Mouse (Mus musculus) spleen, adult 12 weeks (tissue): ENCODE measurements around the gene Tnr.

Experiments used
- DNase-seq: peaks from one replicate; pipeline ENCODE4 v3.0.0; 2022; ENCODE audit warnings: low spot score

Gene Tnr

DNA sequence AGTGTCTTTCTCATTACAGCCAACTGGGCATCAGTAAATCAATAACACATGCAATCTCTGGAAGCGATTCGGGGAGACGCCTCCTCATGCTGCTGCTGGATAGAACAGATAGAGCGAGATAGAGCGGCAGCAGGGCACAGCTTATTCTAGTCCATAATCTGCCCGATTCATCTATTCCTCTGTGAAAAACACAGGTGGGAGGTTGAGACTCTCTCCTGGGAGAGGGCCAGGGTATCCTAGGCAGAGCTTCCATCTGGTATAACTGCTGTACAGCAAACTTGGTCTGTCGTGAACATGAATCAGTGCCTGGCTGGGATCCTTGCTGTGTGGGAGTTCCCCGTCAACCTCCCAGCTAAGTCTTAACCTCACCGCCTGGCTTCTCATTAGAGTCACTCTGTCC lies 193.4 kb downstream of the Tnr start:
- DNase-seq: no peak

DNA sequence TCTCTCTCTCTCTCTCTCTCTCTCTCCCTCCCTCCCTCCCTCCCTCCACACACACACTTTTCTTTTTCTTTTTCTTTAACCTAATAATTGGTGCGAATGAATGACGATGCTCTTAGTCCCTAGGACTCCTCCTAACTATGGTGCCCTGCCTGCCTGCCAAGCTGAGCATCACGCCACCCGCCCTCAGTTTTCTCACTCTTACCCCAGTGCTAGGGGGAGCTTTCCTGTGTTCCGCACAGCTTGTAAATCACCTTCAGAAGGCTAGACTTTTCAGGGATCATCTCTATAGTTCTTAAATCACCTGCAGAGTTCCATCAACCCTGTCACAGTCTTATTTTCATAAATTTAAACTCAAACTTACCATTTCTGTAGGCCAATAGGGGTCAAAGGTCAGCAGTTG lies 200.2 kb downstream of the Tnr start:
- DNase-seq: no peak

DNA sequence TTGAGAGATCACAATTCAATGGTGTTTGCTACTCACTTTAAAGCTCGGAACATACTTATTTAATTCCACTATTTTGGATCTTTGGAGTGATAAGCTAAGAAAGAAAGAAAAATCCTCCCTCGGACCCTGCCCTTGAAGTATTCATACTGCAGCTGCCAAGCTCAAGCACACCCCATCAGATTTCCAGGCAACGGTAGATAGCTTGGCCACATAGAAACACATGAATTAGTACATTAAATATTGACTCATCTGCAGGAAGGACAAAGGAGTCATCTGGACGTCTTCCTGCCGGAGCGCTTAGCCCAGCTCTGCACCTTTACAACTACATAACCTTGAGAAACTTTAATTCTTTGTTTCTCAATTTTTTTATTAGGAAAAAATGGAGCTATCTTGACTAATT lies 205.7 kb downstream of the Tnr start:
- DNase-seq: no peak

DNA sequence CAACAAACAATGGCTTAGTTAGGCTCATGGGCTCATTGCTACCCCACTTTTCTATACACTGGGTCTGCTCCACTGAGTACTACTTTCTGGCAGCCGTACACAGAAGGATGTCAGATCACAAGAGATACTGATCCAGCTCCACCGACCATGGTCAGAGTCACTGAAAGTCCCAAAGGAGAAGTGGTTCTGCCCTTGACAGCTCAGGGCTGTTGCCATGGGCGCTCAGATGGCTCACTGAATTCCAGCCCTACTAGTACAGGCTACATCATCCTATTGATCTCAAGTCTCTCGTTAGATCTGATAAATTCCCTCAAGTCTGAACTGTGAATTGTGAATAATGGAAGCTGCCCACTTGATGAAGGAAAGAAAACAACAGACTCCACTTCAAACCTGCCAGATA lies 207.3 kb downstream of the Tnr start:
- no peak for DNase-seq

DNA sequence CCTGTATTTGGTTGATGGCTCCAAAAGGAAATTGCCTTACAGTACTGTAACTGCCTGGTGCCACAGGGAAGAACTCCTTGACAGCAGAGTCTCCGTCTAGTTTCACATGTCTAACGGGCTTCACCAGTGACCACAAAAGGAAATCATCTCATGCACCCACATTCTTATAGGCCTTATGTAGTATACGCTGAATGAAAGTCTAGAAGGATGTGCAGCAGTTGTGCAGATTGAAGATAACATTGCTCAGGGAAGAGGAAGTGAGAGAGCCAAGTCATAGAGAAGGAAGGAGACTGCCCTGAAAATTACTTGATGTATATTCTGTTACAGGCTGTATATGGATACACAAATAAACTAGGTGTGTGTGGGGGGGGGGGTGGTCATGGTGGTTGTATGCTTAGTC lies 211.5 kb downstream of the Tnr start:
- no peak for DNase-seq

DNA sequence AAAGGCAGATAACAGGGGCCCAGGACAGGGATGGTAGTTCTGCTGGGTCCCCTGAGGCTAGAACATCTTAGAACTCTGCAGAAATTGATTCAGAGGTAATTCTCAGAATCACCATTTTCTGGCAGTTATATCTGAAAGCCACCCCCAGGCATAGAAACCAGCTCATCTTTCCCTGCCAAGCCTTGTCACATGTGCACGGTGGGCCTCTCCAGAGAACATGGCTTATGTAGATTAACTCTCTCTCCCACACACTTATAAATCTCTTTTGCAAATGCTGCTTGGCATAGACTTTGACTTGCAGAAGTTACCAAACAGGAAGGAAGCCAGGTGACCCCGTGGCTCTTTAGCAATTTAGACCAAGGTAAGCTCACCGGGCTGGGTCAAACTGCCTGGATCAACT lies 215.9 kb downstream of the Tnr start:
- DNase-seq: no peak

DNA sequence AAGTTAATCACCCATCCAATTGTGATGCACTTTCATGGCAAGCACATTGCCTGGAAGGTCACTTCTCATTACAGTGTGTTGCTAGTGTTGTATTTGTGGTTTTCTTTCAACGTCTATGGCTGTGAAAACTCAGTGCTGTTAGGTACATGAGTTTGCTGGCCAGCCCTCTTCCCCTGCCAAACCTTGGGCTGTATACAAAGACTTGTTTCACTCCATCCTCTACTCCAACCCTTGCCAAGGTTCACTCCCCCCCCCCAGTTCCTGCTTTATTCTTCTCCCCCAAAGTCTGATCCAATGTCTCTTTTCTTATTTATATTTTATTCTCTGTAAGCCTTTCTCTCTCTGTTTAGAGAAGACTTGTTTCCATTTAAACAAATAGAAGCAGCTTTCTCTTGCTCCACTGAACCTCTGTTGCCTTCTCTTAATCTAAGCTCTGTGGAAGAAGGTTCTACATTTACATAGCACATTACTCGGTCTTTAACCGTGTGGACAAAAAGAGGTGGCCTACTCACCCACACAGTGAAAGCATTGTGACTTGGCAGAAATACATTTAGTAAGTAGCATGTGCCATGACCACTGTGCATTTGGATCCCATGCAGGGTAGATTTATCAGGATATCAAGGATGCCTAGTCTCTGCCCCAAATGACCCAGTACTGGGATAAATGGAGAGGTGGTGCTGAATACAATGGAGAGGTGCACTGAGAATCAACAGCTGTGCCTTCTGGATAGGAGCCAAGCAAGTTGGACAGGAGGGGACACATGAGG lies 217.9 kb downstream of the Tnr start:
- DNase-seq: no peak

DNA sequence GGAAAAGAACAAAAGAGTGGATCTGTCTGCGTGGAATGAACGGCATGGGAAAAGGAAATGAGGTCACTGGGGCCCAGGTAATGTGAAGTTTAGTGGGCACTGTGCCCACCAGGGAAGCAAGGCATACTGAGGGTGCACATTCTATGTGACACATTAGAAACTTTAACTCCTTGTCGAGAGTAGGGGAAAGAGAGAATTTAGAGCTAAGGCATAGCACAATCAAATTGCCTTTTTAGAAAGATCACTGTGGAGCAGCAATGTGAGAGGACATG lies 218.4 kb downstream of the Tnr start:
- no peak for DNase-seq

DNA sequence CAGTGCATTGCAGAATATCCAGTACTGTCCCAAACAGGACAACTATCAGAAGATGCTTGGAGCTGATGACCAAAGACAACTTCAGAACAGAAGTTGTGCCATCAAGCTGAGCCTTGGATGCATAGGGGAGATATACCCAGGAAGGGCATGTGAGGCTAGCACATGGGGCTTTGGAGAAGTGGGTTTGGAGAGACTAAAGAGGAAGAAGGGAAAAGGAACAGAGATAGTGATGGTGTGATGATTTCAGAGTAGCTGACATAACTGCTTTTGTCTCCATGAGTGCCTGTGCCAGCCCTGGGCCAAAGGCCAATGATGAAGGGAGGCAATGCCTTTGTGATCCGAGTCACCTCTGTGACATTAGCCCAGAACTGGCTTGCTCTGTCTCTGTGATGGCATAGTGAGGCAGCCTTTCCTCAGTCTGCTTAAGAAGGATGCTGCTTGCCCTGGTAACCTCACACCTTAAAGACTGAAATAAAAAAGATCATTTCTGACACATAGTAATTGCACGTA lies 220.2 kb downstream of the Tnr start:
- DNase-seq: no peak

DNA sequence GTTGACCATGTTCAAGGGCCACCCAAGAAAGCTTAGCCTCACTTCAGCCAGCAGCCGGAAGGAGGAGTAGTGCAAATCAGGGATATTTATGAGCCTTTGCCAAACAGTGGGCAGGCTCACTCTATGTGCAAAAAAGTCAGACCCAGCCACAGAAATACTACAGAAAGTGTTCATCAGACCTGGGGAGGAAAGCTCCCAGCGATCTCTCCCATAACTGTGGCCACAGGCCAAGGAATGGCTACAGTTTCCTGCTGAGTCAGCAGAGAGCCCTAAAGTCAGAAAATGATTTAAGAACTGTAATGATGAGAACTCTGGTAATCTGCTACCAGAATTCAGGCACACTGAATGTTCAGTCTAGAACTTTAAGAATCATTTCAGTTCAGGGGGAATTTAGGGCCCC lies 221.7 kb downstream of the Tnr start:
- DNase-seq: no peak

DNA sequence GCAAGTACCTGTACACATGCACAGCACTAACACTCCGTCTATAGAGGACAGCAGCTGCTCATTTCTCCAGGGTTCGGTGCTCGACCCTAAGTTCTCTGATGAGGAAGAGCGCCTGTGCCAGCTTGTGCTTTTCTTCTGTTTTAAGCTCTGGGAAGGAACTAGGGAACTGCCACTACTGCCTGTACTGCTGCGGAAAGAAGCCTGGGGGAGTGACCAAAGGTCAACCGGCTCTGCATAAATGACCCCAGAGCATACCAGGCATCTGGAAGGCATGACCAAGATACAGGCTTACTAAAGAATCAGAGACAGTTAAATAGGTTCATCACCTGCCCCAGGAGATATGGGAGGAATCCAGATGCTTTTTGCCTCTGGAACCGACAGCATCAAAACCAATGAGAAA lies 224.4 kb downstream of the Tnr start:
- no peak for DNase-seq

DNA sequence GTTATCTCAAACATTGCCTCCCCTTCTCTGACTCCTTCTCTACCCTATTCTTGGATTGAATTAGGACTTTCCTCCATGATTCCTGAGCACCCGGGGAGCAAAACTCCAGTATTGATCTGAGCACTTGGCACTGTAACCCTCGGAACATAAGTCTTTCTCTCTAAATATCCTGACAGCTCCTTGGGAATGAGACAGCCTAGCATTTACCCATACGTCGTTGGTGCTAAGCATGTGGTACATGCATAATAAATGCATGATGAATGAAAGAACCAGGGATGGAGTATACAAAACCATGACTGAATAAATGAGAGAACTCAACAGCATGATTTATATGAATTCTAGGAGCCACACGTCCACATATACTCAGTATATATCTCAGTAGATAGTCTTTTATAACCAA lies 226.8 kb downstream of the Tnr start:
- DNase-seq: no peak

DNA sequence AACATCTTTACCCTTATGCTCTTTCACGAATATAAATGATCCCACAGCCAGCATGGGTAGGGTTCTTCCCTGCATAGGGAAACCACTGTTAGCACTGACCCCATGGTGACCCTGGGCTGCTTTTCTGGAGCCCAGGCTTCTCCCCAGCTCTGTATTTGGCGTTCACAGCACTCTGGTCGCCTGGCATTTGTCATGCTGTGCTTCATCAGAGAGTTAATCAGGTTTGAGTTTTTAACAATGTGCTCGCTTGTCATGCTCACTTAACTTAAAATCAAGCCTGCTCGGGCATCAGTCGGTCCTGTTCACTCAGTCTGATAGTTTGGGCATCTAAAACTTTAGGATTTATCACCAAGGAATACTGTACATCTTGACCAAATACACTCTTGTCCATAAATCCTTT lies 227.3 kb downstream of the Tnr start:
- no peak for DNase-seq

DNA sequence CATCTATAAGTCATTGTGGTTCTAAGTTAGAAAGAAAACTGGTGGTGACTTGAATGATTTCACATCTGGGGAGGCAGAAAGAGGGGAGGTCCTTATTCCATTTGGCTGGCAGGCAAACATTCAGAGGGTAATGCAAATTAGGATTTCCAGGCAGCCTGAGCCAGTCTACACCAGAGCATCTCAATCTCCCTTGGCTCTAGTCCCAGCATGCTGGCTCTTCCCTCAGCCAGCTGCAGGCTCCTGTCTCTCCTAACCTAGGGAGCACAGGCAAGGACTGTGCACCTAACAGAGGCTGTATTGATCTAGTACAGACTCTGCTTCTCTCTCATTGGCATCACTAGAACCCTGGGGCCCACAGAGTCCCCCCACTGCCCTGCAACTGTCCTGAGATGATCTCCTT lies 237.4 kb downstream of the Tnr start:
- no peak for DNase-seq

DNA sequence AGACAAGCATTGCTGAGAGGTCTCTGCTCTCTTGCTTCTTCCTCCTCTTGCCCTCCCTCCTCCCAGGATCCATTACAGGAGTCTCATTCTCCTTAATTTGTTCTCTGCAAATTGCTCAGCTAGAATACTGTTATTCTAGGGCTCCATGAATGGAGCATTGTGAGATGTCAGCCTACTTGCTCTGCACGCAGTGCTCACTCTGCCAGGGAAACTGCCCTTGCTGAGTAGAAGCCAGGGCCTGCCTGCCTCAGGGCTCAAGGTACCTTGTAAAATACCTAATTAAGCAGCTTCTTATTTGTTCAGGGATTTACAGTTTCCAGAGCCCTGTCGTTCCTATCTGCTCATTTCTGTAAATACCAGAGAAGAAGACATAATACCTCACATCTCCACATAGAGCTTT lies 240.3 kb downstream of the Tnr start:
- DNase-seq: no peak

DNA sequence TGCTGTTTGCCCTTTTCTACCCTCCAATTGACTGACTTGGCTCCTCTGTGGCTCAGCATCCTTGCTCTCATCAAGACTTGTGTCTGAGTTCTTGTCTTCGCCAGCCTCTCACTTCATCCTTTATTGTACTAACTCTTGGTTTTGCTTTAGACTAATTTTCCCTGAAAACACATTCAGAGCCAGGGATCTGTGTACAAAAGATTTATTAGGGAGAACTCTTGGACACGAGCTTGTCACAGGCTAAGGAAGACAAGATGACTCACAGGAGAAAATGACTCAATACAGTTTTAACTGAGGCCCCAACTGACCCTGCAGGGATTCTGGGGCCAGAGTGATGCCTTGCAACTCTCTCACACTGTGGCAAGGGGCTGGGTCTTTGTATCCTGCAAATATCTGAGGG lies 241.3 kb downstream of the Tnr start:
- no peak for DNase-seq

DNA sequence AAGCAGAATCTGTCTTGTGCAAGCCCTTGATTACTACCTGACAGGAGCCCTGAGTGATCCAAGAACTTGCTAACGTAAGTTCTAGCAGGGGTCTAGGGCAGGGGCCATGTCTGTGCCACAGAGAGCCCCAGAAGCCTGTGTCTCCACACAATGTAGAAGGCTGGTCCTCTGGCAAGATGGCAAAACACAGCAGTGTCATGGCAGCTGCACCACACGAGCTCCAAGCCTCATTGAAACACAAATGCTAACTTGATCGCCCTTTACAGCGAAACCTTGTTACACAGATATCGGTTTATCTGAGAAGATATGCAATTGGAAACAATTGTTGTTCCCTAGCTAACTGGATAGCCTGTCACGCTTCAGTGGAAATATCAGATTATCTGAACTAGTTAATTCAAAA lies 246.4 kb downstream of the Tnr start:
- DNase-seq: no peak

DNA sequence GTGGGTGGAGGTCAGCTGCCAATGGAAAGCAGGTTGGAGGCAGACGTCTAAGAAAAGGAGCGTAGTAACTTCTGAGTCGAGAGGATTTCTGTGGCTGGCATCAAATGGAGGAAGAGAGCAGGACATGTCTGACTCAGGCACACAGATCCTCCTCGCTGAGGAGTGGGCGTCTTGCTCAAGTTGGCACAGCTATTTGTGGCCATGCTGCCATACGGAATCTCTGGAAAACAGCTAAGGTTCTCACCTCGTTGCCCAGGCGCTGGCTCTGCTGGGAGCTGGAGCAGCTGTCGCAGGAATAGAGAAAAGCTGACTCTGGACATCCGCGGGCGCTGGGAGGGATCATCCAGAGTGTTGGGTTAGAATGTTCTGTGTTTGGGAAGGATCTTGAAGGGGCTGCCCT lies 250.1 kb downstream of the Tnr start:
- no peak for DNase-seq

DNA sequence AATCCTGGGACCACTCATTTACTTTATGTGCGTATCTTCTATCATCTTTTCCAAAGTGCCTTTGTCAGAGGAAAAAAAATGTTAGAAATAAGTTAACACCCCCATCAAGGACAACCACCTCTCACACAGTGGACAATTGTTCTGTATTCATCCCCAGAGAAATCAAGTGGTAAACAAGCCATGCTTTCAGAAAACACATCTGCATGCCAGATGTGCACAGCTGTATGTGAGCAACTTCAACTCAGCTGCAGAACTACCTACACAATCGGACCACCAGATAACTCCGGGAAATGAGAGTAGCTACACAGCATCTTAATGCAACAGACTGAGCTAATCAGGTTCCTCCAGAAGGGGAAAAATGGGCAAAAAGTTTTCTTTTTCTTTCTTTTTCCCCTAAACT lies 251.6 kb downstream of the Tnr start:
- no peak for DNase-seq

DNA sequence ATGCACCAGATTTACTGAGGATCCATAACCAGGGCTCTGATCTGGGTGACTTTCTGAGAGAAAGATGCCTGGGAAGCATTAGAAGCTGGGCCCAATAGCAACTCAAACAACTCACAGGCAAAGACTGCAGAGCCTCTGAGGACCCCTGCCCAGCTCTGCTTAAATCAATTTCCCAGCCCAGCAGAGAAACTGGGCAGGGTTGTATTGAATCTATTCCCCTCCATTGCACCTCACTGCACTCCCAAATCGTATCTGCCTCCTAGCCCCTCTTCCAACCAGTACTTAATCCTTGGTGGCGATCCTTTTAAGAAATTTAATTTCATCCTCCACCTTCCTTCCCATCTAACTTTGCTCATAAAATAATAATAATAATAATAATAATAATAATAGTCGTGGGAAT lies 253.5 kb downstream of the Tnr start:
- no peak for DNase-seq

DNA sequence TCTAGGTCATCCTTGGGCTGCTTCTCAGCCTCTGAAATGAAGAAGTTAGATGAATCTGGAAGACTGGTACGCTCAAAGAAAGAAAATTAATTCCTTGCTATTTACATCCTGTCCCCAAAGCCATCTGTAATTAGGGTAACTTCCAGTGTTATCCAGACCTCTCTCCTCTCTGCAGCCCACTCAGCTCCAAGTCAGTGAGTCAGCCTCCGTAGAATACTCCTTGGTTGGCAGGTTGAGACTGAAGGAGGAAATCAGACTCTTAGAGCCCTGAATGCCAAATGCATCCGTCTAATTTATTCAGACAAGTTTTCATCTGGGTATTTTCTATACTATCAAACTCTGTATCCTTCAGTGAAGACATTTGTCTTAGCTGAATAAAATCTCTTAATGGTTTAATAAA lies 255.9 kb downstream of the Tnr start:
- no peak for DNase-seq

DNA sequence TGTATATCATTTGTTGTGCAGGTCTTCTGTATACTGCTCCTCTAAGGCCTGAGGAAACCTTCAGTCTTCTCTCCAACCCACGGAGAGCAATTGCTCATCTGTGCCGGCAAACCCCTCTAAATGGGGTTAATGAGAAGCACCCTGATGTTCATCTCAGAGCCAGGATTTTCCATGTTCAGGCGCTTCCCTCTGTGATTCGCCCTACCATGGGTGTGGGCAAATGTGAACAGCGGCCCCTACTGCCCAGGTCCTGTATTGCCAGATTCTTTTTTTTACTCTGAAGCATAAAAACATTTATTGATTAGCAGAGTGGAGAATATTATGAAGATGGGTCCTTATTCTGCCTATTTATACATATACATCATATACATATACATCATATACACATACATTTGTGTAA lies 260.3 kb downstream of the Tnr start:
- no peak for DNase-seq

DNA sequence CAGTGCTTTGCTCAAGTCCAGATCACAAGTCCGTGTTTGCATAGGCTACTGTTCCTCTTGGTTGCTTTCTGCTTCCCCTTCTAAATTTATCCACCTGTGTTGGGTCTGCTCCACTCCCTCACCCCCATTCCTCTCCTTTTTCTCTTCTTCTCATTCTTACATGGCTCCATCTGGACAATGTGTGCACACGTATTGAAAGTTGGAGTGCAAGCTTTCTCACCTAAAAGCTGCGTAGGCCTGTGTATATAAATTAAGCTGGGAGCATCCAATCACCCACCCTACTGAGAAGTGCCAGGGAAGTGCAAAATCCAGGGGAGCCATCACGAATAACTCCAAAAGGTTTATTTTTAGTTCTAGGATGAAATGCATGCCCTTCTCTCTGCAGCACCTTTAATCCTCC lies 264.7 kb downstream of the Tnr start:
- DNase-seq: no peak

DNA sequence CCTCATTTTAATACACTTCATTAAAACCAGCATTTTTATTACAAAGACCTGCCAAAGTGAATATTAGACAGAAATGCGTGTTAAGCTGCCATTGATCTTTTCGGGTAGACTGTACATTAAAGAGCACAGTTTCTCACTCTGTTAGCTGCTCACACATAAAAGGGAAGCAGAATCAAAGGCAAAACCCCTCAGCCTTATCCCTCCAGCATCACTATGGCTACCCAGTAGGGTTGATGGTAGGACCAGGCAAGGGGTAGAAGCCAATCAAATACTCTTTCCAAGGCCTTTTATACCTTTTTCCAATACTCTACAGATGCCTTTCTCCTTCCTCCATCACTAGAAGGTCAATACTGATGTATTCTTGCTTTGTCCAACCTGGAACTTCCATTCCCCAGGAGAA lies 269.0 kb downstream of the Tnr start:
- DNase-seq: no peak

DNA sequence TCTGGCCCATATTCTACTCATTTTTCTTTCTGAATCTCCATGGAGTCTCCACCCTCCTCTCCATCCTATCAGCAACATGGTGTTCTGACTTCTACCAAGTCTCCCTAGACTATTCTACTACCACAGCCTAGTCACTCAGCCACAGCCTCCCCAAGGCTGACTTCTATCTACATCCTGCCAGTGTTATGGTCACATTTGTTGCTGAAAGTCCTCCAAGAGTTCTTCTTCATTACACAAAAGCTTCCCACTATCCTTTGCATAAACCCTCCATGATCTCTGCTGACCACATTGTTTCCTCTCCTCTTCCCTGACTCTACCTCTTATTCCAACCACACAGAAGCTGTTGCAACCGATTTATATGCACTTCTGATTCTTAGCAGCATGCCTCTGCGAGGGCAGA lies 272.5 kb downstream of the Tnr start:
- no peak for DNase-seq
